Mouse (Mus musculus): Measurements from ENCODE around the gene Mgat4a. TPM values are rescaled to one million over a fixed set of nuclear protein-coding genes. Genes with fewer than 3 reads are reported as not detected.

The Mgat4a gene
- polyA plus RNA-seq (2016; fragmentation: Nextera tagmentation; extraction: Ambion mirVana) = 3.8 and 4.2 TPM in 2 replicates

GRCm38 (mm10) chr1:37540810-37541658 is at the start of gene Mgat4a:
Gene Mgat4a, minus strand, starts transcription at chr1:37541016.
- peak within 1 kb of the TSS; percentile 70 for H3K4me3 ChIP-seq
- H3K27ac ChIP-seq = no peak within 1 kb of the TSS
- H3K4me2 ChIP-seq (replicated peaks) = peak within 1 kb of the TSS; percentile 97
- ATAC-seq (ENCODE audit: low FRiP score, low read depth) = peak; percentile 100
- H3K27me3 ChIP-seq (replicated peaks) = peaks cover 6% of the 10 kb centered on the region
- no peaks in the 10 kb centered on the region for H3K9me3 ChIP-seq
- WGBS = 1% methylated on average over 46 of the region's 72 CpGs
- H3K9ac ChIP-seq = peak within 1 kb of the TSS; percentile 74
- no peaks in the 10 kb centered on the region for H3K36me3 ChIP-seq
- H3K4me1 ChIP-seq = peaks cover 4% of the 10 kb centered on the region; the same call in 1 of the 2 replicates

DNA sequence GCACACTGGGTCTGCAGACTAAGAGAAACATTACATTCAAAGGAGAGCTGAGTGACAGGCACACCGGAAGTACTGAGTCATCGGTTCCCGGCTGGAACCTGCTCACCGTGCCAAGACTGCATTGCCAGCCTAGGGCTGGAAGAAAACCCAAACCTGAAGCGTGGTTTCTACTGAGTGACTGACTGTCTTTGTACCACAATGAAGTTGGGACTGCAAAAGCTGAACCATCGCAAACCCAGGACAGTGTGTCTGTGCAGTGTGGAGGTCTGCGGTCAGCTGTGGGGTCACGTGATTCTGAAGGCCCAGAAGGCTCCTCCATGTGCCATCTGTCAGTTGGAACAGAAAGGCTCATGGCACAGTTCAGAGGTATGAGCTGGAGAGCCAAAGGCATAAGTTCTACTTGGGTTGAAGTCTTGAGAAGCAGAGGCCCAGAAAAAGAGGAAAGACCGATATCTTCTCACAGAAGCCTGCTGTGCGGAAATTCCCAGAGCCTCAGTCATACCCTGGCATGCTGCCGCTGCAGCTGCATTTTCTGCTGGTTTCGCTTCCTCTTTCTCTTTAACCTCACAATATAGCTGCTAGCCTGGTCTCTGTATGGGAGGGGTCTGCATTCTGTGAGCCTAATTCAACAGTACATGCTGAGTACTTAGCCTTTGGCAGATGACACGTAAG is 45.1 kb upstream of the Mgat4a start:
- Histone ChIP-seq H3K27me3 (replicated peaks) (no peaks in the 10 kb centered on the region), H3K4me1 (no peaks in the 10 kb centered on the region), H3K36me3 (no peaks in the 10 kb centered on the region), H3K4me3 (no peak overlapping the region), H3K9ac (no peak overlapping the region), H3K4me2 (replicated peaks) (no peak overlapping the region), H3K27ac (no peak overlapping the region), H3K9me3 (no peaks in the 10 kb centered on the region)
- no peak for ATAC-seq (ENCODE audit: low FRiP score, low read depth)
- 88% methylated on average over 13 of the region's 13 CpGs for WGBS

- H3K4me1 ChIP-seq = no peaks in the 10 kb centered on the region
- H3K9me3 ChIP-seq = no peaks in the 10 kb centered on the region
- no peaks in the 10 kb centered on the region for H3K36me3 ChIP-seq
- H3K27me3 ChIP-seq (replicated peaks) = no peaks in the 10 kb centered on the region
- no peak overlapping the region for H3K4me2 ChIP-seq (replicated peaks)
- H3K4me3 ChIP-seq = no peak overlapping the region
- WGBS = 79% methylated on average over 9 of the region's 9 CpGs
- H3K27ac ChIP-seq = no peak overlapping the region
- no peak for ATAC-seq (ENCODE audit: low FRiP score, low read depth)
- H3K9ac ChIP-seq = no peak overlapping the region
Observed at GRCm38 (mm10) chr1:37583795-37584464, 43.1 kb upstream of the Mgat4a start.

DNA sequence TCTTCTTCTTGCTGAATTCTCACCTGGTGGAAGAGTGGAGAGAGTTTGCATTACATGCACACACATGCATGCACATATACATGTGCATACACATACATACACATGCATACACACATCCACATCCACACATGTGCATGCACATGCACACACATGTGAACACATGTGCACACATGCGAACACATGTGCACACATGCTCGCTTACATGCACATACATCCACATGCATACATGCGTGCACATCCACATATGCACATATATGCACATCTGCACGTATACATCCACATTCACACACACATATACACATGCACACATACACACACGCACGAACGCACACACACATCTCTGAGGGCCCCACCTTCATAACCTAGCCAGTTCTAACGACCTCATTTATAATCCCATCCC is 42.4 kb upstream of the Mgat4a start:
- WGBS = 90% methylated on average over 8 of the region's 8 CpGs
- ATAC-seq (ENCODE audit: low FRiP score, low read depth) = no peak

DNA sequence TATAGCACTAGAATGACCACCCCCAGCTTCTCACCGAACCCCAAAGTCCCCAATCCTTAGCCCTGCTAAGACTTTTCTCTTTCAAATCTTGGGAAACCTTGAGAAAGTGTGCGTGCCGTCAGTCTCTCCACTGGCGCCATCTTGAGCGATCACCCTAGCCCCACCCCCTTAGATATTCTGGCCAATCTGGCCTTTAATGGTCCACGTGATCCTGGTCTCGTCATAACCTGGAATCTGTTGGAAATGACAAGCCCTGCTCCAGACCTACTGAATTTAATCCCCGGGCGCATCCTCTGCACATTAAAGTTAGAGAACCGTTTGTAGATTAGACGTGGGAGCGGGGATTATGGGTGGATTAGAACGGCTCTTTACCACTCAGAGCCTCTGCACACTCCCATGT is 38.9 kb upstream of the Mgat4a start:
- H3K9ac ChIP-seq = no peak overlapping the region
- 94% methylated on average over 13 of the region's 13 CpGs for WGBS
- H3K9me3 ChIP-seq = no peaks in the 10 kb centered on the region
- H3K4me1 ChIP-seq = no peaks in the 10 kb centered on the region
- H3K4me2 ChIP-seq (replicated peaks) = no peak overlapping the region
- H3K4me3 ChIP-seq = no peak overlapping the region
- no peaks in the 10 kb centered on the region for H3K27me3 ChIP-seq (replicated peaks)
- H3K36me3 ChIP-seq = no peaks in the 10 kb centered on the region
- ATAC-seq (ENCODE audit: low FRiP score, low read depth) = no peak
- no peak overlapping the region for H3K27ac ChIP-seq

More for the DNA sequence above, 42.4 kb upstream of the Mgat4a start:
- no peak overlapping the region for H3K9ac ChIP-seq
- no peaks in the 10 kb centered on the region for H3K4me1 ChIP-seq
- no peaks in the 10 kb centered on the region for H3K36me3 ChIP-seq
- no peak overlapping the region for H3K4me3 ChIP-seq
- no peaks in the 10 kb centered on the region for H3K27me3 ChIP-seq (replicated peaks)
- H3K9me3 ChIP-seq = no peaks in the 10 kb centered on the region
- no peak overlapping the region for H3K27ac ChIP-seq
- no peak overlapping the region for H3K4me2 ChIP-seq (replicated peaks)

GRCm38 (mm10) chr1:37572528-37573272 is 31.9 kb upstream of the Mgat4a start:
- Histone ChIP-seq H3K36me3 (no peaks in the 10 kb centered on the region), H3K9me3 (no peaks in the 10 kb centered on the region), H3K4me3 (no peak overlapping the region), H3K4me2 (replicated peaks) (no peak overlapping the region), H3K27ac (no peak overlapping the region), H3K27me3 (replicated peaks) (no peaks in the 10 kb centered on the region), H3K4me1 (no peaks in the 10 kb centered on the region), H3K9ac (no peak overlapping the region)
- 86% methylated on average over 10 of the region's 10 CpGs for WGBS
- no peak for ATAC-seq (ENCODE audit: low FRiP score, low read depth)

- WGBS = 95% methylated on average over 1 of the region's 1 CpGs
- H3K27me3 ChIP-seq (replicated peaks) = no peaks in the 10 kb centered on the region
Observed at GRCm38 (mm10) chr1:37568379-37568778, 27.6 kb upstream of the Mgat4a start.

DNA sequence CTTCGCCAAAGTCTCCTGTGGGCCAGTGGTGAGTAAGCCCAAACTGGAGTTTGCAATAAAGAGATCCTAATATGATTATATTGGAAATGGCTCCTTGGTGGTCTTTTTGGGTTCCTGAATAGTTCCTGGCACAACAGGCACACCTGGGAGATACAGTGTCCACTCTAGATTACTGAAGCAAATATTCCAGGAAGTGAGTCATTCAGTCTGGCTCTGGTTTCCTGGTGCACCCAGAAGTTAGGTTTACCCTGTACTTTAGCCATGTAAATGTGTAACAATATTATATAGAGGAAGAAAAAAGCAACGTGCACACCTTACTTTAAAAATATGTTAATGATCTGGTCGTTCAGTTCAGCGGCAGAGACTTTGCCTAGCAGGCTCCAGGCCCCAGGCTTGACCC is 25.9 kb upstream of the Mgat4a start:
- 88% methylated on average over 4 of the region's 4 CpGs for WGBS
- H3K27me3 ChIP-seq (replicated peaks) = no peaks in the 10 kb centered on the region
- no peak for ATAC-seq (ENCODE audit: low FRiP score, low read depth)
- no peak overlapping the region for H3K4me3 ChIP-seq
- H3K4me1 ChIP-seq = peaks cover 3% of the 10 kb centered on the region; the same call in 1 of the 2 replicates
- H3K4me2 ChIP-seq (replicated peaks) = no peak overlapping the region
- H3K36me3 ChIP-seq = no peaks in the 10 kb centered on the region
- H3K9me3 ChIP-seq = no peaks in the 10 kb centered on the region
- no peak overlapping the region for H3K9ac ChIP-seq
- H3K27ac ChIP-seq = no peak overlapping the region

More at GRCm38 (mm10) chr1:37568379-37568778, 27.6 kb upstream of the Mgat4a start:
- Histone ChIP-seq H3K36me3 (no peaks in the 10 kb centered on the region), H3K4me2 (replicated peaks) (no peak overlapping the region), H3K4me1 (peaks cover 3% of the 10 kb centered on the region; the same call in 1 of the 2 replicates), H3K27ac (no peak overlapping the region), H3K9ac (no peak overlapping the region), H3K9me3 (no peaks in the 10 kb centered on the region), H3K4me3 (no peak overlapping the region)
- no peak for ATAC-seq (ENCODE audit: low FRiP score, low read depth)

DNA sequence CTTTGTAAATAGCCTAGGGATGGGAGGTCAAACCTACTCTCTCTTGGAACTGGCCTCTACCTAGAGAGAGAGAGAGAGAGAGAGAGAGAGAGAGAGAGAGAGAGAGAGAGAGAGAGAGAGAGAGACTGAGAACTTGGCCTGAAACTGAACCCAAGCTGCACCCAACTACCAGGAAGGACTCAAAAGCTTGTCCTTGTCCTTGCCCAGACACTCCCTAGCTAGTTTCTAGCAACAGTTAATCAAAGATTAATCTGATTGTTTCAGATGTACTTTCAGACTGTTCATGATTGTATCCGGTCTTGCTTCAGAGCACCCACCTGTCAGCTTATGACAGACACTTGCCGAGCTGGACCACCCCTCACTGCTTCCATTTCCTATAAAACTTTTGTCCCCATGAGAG is 25.5 kb upstream of the Mgat4a start:
- 87% methylated on average over 2 of the region's 2 CpGs for WGBS
- no peaks in the 10 kb centered on the region for H3K9me3 ChIP-seq
- H3K27ac ChIP-seq = no peak overlapping the region
- no peaks in the 10 kb centered on the region for H3K36me3 ChIP-seq
- no peak overlapping the region for H3K4me3 ChIP-seq
- H3K4me1 ChIP-seq = peaks cover 3% of the 10 kb centered on the region; the same call in 1 of the 2 replicates
- H3K9ac ChIP-seq = no peak overlapping the region
- no peak for ATAC-seq (ENCODE audit: low FRiP score, low read depth)
- no peak overlapping the region for H3K4me2 ChIP-seq (replicated peaks)
- H3K27me3 ChIP-seq (replicated peaks) = no peaks in the 10 kb centered on the region

GRCm38 (mm10) chr1:37565396-37565795 is 24.6 kb upstream of the Mgat4a start:
- WGBS = 45% methylated on average over 6 of the region's 6 CpGs
- no peak for ATAC-seq (ENCODE audit: low FRiP score, low read depth)
- H3K36me3 ChIP-seq = no peaks in the 10 kb centered on the region

DNA sequence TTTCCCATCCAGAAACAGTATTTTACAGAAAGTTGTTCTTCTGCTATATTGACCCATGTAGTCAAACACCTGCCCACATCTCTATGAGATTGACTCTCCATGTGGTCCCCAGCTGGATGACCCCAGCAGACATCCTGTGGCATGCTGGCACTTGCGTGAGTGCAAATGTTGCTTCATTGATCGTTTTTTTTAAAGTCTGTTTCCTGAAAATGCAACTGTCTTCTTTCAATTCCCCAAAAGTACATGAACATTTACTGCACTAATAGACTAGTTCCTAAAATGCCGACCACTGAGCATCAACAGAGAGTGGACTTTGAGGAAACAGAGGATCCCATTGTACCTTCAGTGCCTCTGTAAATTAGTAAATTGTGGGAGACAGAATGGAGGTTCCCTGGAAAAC is 21.1 kb upstream of the Mgat4a start:
- 89% methylated on average over 3 of the region's 3 CpGs for WGBS

More at GRCm38 (mm10) chr1:37565396-37565795, 24.6 kb upstream of the Mgat4a start:
- Histone ChIP-seq H3K4me3 (no peak overlapping the region), H3K9ac (no peak overlapping the region), H3K27ac (no peak overlapping the region), H3K9me3 (no peaks in the 10 kb centered on the region), H3K27me3 (replicated peaks) (no peaks in the 10 kb centered on the region), H3K4me2 (replicated peaks) (no peak overlapping the region), H3K4me1 (peaks cover 3% of the 10 kb centered on the region; the same call in 1 of the 2 replicates)

More for the DNA sequence above, 21.1 kb upstream of the Mgat4a start:
- Histone ChIP-seq H3K9ac (no peak overlapping the region), H3K27me3 (replicated peaks) (no peaks in the 10 kb centered on the region), H3K36me3 (no peaks in the 10 kb centered on the region), H3K9me3 (no peaks in the 10 kb centered on the region), H3K27ac (no peak overlapping the region), H3K4me3 (no peak overlapping the region), H3K4me1 (peaks cover 3% of the 10 kb centered on the region; the same call in 1 of the 2 replicates), H3K4me2 (replicated peaks) (no peak overlapping the region)
- ATAC-seq (ENCODE audit: low FRiP score, low read depth) = no peak
